Mouse (Mus musculus): ENCODE measurements around the gene Lrrfip1.

Gene Lrrfip1

DNA sequence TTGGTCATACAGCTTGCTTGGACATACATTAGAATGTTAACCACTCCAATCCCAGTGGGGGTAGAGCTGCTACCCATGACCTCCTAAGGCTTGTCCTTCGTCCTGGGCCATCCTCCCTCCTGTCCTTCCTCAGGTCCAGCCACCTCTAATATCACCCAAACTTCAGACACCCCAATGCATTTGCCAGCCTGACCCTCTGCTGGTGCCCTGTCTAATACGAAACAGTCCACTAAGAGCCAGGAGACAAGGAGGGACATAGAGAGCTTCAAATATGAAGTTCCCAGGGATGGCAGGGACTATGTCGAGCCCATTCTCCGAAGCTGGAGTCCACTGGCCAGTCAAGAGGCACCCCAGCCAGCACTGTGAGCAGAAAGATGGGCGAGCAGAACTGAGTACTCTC is 896 bp upstream of the Lrrfip1 start:
- DNase-seq (ENCODE audit: low read depth in 1 of 2, low spot score in 2 of 2): no peak

- DNase-seq (ENCODE audit: low read depth in 1 of 2, low spot score in 2 of 2): no peak
Observed at GRCm38 (mm10) chr1:90998891-90999611, 514 bp downstream of the Lrrfip1 start.

GRCm38 (mm10) chr1:90999911-91000601 is 1.5 kb downstream of the Lrrfip1 start:
- no peak for DNase-seq (ENCODE audit: low read depth in 1 of 2, low spot score in 2 of 2)

DNA sequence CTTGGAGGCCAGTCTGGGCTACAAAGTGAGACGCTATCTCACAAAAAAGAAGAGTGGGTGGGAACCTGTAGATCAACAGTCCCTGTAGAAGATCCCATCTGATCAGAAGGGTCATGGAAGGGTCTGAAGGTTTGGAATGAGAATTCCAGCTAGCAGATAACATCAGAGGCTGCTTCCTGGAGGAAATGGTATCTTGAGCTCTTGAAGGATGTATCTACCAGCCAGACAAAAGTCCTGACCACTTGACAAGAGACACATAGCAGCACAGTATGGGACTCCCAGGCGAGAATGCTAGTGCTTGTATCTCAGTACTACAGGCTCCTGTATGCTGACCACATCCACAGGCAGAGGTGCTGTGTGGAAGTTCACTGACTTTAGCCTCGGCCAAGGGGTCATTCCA is 2.6 kb downstream of the Lrrfip1 start:
- DNase-seq (ENCODE audit: low read depth in 1 of 2, low spot score in 2 of 2): no peak

GRCm38 (mm10) chr1:91001871-91002539 is 3.5 kb downstream of the Lrrfip1 start:
- DNase-seq (ENCODE audit: low read depth in 1 of 2, low spot score in 2 of 2): no peak

- DNase-seq (ENCODE audit: low read depth in 1 of 2, low spot score in 2 of 2): no peak
Observed at GRCm38 (mm10) chr1:91002641-91003040, 4.1 kb downstream of the Lrrfip1 start.

GRCm38 (mm10) chr1:91003522-91004253 is 5.2 kb downstream of the Lrrfip1 start:
- no peak for DNase-seq (ENCODE audit: low read depth in 1 of 2, low spot score in 2 of 2)

- no peak for DNase-seq (ENCODE audit: low read depth in 1 of 2, low spot score in 2 of 2)
Observed at GRCm38 (mm10) chr1:91006037-91006436, 7.5 kb downstream of the Lrrfip1 start.

DNA sequence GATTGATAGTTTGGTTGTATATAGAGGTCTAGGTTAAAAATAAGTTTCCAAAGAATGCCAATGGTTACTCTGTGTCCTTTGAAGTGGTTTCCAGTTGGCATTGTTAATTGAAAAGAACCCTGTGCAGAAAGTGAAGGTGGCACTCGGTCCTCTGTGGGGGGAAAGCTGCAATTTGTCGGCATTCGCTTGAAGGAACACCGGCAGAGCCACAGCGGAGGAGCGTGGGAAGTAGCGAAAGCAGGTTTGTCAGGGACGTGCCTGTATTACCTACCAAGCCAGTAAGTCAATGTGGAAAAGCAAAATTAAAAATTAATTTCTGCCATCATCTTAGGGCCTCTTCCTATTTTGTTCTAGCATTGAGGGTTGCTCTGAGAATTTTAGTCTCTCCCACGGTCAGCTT is 8.2 kb downstream of the Lrrfip1 start:
- DNase-seq (ENCODE audit: low read depth in 1 of 2, low spot score in 2 of 2): no peak

- no peak for DNase-seq (ENCODE audit: low read depth in 1 of 2, low spot score in 2 of 2)
Observed at GRCm38 (mm10) chr1:91008147-91008682, 9.7 kb downstream of the Lrrfip1 start.

- no peak for DNase-seq (ENCODE audit: low read depth in 1 of 2, low spot score in 2 of 2)
Observed at GRCm38 (mm10) chr1:91008746-91009145, 10.2 kb downstream of the Lrrfip1 start.

DNA sequence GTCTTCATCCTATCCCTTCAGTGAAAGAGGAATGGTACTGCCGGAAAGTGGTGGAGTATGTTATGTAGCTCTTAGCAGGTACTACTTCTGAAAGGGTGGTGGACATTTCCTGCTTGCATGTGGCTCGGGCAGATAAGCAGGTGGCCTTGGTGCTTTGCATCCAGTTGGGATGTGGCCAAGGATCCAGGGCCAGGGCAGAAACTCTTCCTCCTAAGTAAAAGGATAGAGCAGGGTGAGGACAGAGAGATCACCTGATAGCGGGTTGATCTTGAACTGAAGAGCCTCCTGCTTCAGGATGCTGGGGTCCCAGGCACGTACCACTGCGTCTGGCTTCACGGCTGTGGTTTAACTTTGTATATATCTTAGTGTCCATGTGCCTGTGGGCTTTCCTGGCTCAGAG is 10.7 kb downstream of the Lrrfip1 start:
- no peak for DNase-seq (ENCODE audit: low read depth in 1 of 2, low spot score in 2 of 2)

- no peak for DNase-seq (ENCODE audit: low read depth in 1 of 2, low spot score in 2 of 2)
Observed at GRCm38 (mm10) chr1:91010216-91010615, 11.7 kb downstream of the Lrrfip1 start.

DNA sequence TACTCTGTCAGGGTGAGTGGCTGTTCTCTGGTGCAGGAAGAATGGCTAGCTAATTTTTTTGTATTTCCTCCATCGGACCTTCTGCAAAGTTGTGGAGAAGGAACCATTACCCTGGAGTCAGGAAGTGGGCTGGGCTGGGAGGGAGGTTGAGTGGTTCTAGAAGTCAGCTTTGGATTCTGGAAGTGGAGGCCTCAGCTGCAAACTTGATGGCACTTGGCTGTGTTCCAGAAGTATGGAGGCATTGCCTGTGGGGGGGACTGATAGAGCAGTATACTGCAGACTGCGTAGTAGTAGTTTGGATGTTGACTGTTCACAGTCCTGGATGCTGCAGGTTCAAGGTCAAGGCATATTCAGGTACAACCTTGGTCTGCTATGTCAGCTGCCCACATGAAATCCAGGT is 12.2 kb downstream of the Lrrfip1 start:
- DNase-seq (ENCODE audit: low read depth in 1 of 2, low spot score in 2 of 2): no peak

DNA sequence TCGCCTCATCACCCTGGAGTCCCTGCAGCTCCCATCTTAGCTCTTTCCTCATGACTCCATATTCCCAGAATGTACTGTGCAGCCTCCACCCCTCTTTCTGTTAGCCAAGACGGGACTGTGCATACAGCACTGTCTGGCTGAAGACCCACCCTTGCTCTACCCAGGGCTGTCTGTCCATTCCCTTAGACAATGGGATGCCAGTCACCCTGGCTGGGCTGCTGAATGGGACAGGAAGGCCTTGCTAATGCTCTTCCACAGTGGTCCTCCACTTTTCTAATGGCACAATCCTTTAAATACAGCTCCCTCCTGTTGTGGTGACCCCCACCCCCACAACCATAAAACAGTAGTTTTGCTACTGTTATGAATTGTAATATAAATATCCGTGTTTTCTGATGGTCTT is 12.8 kb downstream of the Lrrfip1 start:
- DNase-seq (ENCODE audit: low read depth in 1 of 2, low spot score in 2 of 2): no peak

GRCm38 (mm10) chr1:91013803-91014202 is 15.3 kb downstream of the Lrrfip1 start:
- no peak for DNase-seq (ENCODE audit: low read depth in 1 of 2, low spot score in 2 of 2)

DNA sequence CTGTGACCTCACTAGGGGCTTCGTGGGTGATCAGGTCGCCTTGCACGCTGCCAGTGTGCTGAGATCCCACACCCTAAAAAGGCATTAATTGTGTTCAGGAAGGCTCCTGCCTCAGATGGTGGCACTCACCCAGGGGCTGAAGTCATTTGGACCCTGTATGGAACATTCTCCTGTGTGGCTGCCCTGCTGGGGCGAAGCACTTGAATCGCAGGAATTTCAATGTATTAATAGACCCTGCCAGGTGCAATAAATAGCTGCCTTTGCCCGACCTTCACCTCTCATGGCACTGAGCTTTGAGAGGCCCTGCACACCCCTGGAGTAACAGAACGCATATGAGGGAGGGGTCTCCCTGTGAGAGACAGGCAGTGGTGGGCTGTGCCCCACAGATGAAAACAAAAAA is 17.0 kb downstream of the Lrrfip1 start:
- DNase-seq (ENCODE audit: low read depth in 1 of 2, low spot score in 2 of 2): no peak

DNA sequence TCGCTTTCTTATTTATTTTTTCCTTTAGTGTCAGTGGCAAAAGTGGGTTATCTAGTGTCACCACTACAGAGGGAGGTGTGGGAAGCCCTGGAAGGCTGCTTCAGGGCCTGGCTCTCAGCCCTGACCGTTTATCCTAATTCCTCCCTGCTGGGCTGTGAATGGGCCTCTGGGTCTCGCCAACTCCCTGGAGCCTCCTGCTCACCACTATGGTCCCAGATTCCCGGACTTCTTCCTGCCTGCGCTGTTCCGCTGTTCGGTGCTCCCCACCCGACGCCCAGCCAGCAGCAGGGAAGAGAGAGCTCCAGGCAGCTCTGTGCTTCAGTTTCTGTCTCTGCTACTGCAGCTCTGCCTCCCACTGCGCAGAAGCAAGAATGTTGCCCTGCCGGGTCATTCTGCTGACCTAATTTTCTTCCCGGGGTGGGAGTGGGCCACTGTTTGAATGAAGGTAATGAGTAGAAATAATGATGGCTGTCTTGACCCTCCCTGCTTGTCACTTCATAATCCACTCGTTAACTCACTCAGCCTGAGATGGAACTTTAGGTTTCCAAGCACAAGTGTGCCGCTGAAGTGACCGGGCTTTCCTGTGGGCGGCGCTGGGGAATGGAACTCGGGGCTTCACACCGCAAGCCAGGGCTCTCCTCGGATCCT is 18.7 kb downstream of the Lrrfip1 start:
- DNase-seq (ENCODE audit: low read depth in 1 of 2, low spot score in 2 of 2): no peak

DNA sequence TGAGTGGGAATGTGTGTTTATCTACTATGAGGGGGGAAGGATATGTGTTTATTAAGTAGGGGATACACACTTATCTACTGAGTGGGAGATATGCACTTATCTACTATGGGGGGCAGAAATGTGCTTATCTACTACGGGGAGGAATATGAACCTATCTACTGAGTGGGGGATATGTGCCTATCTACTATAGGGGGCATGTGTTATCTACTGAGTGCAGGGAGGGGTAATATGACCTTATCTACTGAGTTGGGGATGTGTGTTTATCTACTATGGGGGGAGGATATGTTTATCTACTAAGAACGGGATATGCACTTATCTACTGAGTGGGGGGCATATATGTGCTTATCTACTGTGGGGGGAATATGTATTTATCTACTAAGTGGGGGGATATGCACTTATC is 20.8 kb downstream of the Lrrfip1 start:
- no peak for DNase-seq (ENCODE audit: low read depth in 1 of 2, low spot score in 2 of 2)

- no peak for DNase-seq (ENCODE audit: low read depth in 1 of 2, low spot score in 2 of 2)
Observed at GRCm38 (mm10) chr1:91021304-91021703, 22.8 kb downstream of the Lrrfip1 start.
